9 mouse cellular contexts compared by ENCODE assay signal in the genomic region with DNA sequence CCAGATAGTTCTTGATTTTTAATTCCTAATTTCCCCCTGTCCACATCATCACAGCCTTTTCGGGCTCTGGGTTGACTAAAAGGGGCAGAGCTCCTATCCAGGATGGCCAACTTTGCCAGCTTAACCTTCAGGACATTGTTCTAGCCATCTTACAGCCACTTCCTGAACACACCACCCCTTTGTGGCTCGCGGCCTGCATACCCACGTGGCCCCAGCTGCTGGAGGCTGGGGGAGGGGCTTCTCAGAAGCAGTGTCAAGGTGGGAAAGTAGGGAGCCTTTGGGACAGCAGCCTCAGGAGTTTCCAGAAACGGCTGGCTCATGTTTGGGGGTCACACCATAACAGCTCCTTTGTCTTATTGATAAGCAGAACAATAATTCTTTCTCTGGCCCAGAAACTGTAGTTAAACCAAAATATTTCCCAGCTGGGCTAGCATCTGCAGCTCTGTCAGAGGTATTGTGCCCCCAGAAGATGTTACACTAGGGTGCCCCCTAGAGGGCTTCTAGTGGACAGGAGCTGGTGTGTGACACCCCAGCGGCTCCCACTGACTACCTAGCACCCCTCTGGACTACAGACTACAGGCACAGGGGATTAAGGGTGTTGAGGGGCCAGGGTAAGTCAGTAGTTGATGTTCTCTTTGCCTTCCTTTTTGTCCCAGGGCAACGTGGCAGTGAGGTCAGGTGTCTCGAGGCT. TPM values are rescaled to one million over a fixed set of nuclear protein-coding genes. Genes with fewer than 3 reads are reported as not detected.
A peak's percentile ranks its signal among the peaks of the same experiment; 100 is the strongest.
DNase-seq lines count a peak whose midpoint lies in the region; ATAC-seq lines count a peak whose summit lies in the region.
"Had no signal": no experiment of that assay in that cellular context is flagged by ENCODE, and none has a peak within 500 bp of the region (broad histone marks: within the 10 kb centered on the region; RNA-seq: fewer than 3 reads in every experiment).

No protein-coding gene starts in this region.

- H3K4me1 ChIP-seq in midbrain, embryonic 14.5 days (ENCODE audit: control insufficient read depth, insufficient read depth, low read length) = no peaks in the 10 kb centered on the region

- WGBS in midbrain, embryonic 14.5 days = 61% methylated on average over 8 of the region's 8 CpGs

- no peak overlapping the region for H3K27ac ChIP-seq in midbrain, embryonic 14.5 days (replicated peaks; ENCODE audit: low read depth, low read length)

- H3K9ac ChIP-seq in midbrain, embryonic 14.5 days (replicated peaks; ENCODE audit: low read length) = no peak overlapping the region

- no peak overlapping the region for H3K4me3 ChIP-seq in midbrain, embryonic 14.5 days (replicated peaks; ENCODE audit: low read depth, low read length)

- intact Hi-C loops in left cerebral cortex, postnatal 25 days (cut with DNase I) = loop anchor here (2.0 kb wide), 1 partner anchor 126 kb away; no protein-coding TSS in a partner anchor

- no peak for ATAC-seq in midbrain, embryonic 14.5 days (ENCODE audit: low FRiP score, low TSS enrichment)
- ATAC-seq in erythroid progenitor cell, adult 5-6 weeks (replicated peaks; ENCODE audit: low FRiP score, poor library complexity, severe bottlenecking) = no peak

- H3K27me3 ChIP-seq in midbrain, embryonic 14.5 days (ENCODE audit: control insufficient read depth, insufficient read depth, low read length) = no peaks in the 10 kb centered on the region

- DNase-seq in adrenal gland, postnatal 14 days = peak; percentile 27
- no peak for DNase-seq in adrenal gland, adult 8-10 months
- DNase-seq in left cerebral cortex, postnatal 25 days (ENCODE audit: low spot score in 2 of 2) = peak; percentile 36
- no peak for DNase-seq in left cerebral cortex, adult 8-10 months (ENCODE audit: low spot score in 2 of 2)
- DNase-seq in kidney, postnatal 10 days = peak; percentile 35
- peak; percentile 28 for DNase-seq in midbrain, embryonic 14.5 days
- no peak for DNase-seq in MN1 (ENCODE audit: low spot score)

- H3K36me3 ChIP-seq in midbrain, embryonic 14.5 days (ENCODE audit: control insufficient read depth, insufficient read depth, low read length) = peaks cover 34% of the 10 kb centered on the region

- no peaks in the 10 kb centered on the region for H3K9me3 ChIP-seq in midbrain, embryonic 14.5 days (ENCODE audit: control insufficient read depth, low read length)

- H3K4me2 ChIP-seq in midbrain, embryonic 14.5 days (ENCODE audit: low read length) = no peak overlapping the region

RNA-seq across cellular contexts. Expression of a gene that starts 12.6 kb away (rescaled TPM):
- total RNA-seq in adrenal gland, postnatal 14 days (2021) = not detected in 2 replicates
- total RNA-seq in adrenal gland, adult 8-10 months (2022) = not detected
- not detected for total RNA-seq in left cerebral cortex, postnatal 25 days (2021)
- under 1 TPM in 1 of 4 experiments, not detected in 3; 0.59 TPM for total RNA-seq in left cerebral cortex, adult 8-10 months (2022)
- not detected in 2 replicates for polyA plus RNA-seq in midbrain, embryonic 14.5 days (2014; fragmentation: Nextera tagmentation; extraction: Ambion mirVana)
- not detected in 2 replicates for total RNA-seq in erythroid progenitor cell, adult 5-6 weeks (2015; ENCODE audit: low replicate concordance)
- not detected in 2 replicates for total RNA-seq in erythroid progenitor cell, adult 5-6 weeks (2017; ENCODE audit: low replicate concordance)
- polyA plus RNA-seq: liver, embryonic 16.5 days had no signal

RNA-seq across cellular contexts. Expression of a gene that starts 49.9 kb away (rescaled TPM):
- total RNA-seq in adrenal gland, postnatal 14 days (2021) = 2.6 and 3.9 TPM in 2 replicates
- total RNA-seq in adrenal gland, adult 8-10 months (2022) = under 1 TPM; 0.37 to 0.78 (median 0.55) TPM
- total RNA-seq in left cerebral cortex, postnatal 25 days (2021) = not detected
- under 1 TPM in 1 of 4 experiments, not detected in 3; 0.07 TPM for total RNA-seq in left cerebral cortex, adult 8-10 months (2022)
- 0.09 TPM in 1 of 2 replicates, not detected in the other for polyA plus RNA-seq in midbrain, embryonic 14.5 days (2014; fragmentation: Nextera tagmentation; extraction: Ambion mirVana)
- 0.36 and 1.7 TPM in 2 replicates for total RNA-seq in erythroid progenitor cell, adult 5-6 weeks (2015; ENCODE audit: low replicate concordance)
- total RNA-seq in erythroid progenitor cell, adult 5-6 weeks (2017; ENCODE audit: low replicate concordance) = not detected in 2 replicates

RNA-seq across cellular contexts. Expression of a gene that starts 58.2 kb away (rescaled TPM):
- total RNA-seq in adrenal gland, postnatal 14 days (2021) = 41.8 and 45.9 TPM in 2 replicates
- total RNA-seq in adrenal gland, adult 8-10 months (2022) = 100 to 1,000 TPM in 2 of 4 experiments, 10 to 100 TPM in 2; 87.1 to 147 (median 102) TPM
- 10 to 100 TPM; 71.1 to 80.6 TPM for total RNA-seq in left cerebral cortex, postnatal 25 days (2021)
- 10 to 100 TPM; 55.1 to 60.3 (median 55.6) TPM for total RNA-seq in left cerebral cortex, adult 8-10 months (2022)
- polyA plus RNA-seq in midbrain, embryonic 14.5 days (2014; fragmentation: Nextera tagmentation; extraction: Ambion mirVana) = 31.0 and 31.6 TPM in 2 replicates
- total RNA-seq in erythroid progenitor cell, adult 5-6 weeks (2015; ENCODE audit: low replicate concordance) = not detected in 2 replicates
- total RNA-seq in erythroid progenitor cell, adult 5-6 weeks (2017; ENCODE audit: low replicate concordance) = not detected in 2 replicates

Comparison
In these comparisons a context has a peak if more than half of its experiments do, and no peak if none do; other contexts are left out.
1. DNase-seq: peak in adrenal gland, postnatal 14 days (single experiment), left cerebral cortex, postnatal 25 days (2 of 2), kidney, postnatal 10 days (single experiment) and midbrain, embryonic 14.5 days (single experiment); none in adrenal gland, adult 8-10 months (single experiment), left cerebral cortex, adult 8-10 months (0 of 2) and MN1 (single experiment).
2. RNA of a gene that starts 58.2 kb away (total RNA-seq): 87.1 to 147 TPM in adrenal gland, adult 8-10 months, 71.1 to 80.6 TPM in left cerebral cortex, postnatal 25 days, 55.1 to 60.3 TPM in left cerebral cortex, adult 8-10 months and 41.8 to 45.9 TPM in adrenal gland, postnatal 14 days; not detected in erythroid progenitor cell, adult 5-6 weeks; every median in the first group is over 10 times any median in the second.